Mouse (Mus musculus) left cerebral cortex, adult 9 months (tissue): Measurements from ENCODE around the gene Sft2d2.

Source experiments
- DNase-seq, 2 experiments: peaks; one replicate each; pipeline ENCODE4 v3.0.0; 2022; ENCODE audit warnings: low spot score in 2 of 2

Gene Sft2d2

DNA sequence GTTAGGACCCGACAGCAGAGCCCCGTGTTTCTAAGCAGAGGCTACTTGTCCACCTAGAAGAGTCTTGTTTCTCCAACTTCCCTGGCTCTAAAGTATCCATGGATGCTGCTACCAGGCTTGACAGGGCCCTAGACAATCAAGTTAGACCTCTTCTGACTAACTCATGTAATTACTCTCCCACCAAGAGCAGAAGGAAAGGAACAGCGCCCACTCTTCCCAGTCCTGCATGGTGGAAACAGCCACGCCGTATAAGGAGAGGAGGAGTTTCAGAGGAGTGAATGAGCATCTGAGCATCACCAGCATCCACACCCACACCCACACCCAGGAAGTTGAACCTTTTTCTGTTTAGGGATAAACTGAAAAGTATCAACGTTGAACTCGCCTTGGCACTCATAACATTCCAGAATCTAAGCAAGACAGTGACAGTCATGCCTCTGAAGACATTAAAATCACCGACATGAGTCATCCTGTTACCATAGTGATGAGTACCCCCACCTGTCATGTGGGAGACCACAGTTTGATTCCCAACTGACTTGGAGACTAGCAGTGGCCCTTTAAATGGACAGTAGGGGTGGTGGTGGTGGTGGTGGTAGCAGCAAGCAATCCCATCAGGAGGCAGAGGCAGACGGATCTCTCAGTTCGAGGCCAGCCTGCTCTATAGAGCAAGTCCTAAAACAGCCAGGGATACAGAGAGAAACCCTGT lies 3.5 kb downstream of the Sft2d2 start:
- no peak for DNase-seq

DNA sequence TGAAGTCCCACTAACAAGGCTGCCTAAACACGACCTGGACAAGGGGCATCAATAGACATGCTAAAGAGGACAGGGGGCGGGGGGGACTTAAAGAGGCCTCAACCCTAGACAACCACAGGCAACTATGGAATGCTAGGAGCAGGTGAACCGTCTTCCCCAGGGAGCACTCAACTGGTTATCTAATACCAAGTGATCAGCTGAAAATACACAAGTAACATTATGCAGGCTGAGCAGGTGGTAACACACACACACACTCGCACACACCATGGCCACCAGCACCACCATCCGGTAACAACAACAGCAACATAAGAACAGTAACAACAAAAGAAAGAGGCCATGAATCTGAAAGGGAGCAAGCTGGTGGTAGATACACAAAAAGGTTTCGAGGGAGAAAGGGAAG lies 4.2 kb downstream of the Sft2d2 start:
- DNase-seq: no peak

GRCm38 (mm10) chr1:165188806-165189580 lies 5.2 kb downstream of the Sft2d2 start:
- no peak for DNase-seq

DNA sequence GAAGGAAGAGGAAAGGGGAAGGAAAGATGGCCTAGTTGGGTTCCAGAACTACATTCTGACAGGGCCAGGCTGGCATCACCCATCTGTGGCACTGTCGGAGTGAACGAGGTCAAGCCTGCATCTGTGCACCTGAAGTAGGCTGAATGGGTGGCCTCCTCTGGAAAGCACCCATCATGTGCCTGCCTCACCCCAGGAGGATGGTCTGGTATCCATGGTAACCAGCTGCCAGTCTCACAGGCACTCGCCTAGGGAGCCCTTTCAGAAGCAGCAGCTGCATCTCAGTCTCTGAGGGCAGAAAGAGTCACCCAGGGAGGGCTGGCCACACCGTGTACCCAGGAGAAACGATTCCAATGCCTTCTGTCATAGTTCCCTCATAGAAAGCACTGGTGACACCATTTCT lies 6.9 kb downstream of the Sft2d2 start:
- DNase-seq: no peak

- DNase-seq: no peak
Observed at GRCm38 (mm10) chr1:165186491-165186890, 7.7 kb downstream of the Sft2d2 start.

GRCm38 (mm10) chr1:165185116-165185515 lies 9.1 kb downstream of the Sft2d2 start:
- DNase-seq: no peak

GRCm38 (mm10) chr1:165184178-165184577 lies 10.1 kb downstream of the Sft2d2 start:
- DNase-seq: no peak

DNA sequence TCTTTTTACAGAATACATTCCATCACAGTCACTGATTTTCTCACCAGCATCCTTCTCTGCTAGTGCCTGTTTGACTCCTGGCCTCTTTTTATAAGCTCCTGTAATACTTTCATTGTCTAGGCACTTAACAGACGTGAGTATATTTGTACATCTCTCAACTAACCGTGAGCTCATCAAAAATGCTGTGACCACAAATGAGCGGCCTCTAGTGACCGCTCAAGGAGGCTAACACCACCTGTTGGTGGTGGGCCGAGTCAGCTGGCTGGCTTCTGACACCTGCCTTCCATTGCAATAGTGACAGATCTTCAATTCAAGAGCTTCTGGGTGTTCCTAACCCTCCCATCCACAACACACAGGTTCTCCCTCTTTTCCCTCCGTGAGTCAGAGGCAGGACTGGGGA lies 10.8 kb downstream of the Sft2d2 start:
- no peak for DNase-seq

DNA sequence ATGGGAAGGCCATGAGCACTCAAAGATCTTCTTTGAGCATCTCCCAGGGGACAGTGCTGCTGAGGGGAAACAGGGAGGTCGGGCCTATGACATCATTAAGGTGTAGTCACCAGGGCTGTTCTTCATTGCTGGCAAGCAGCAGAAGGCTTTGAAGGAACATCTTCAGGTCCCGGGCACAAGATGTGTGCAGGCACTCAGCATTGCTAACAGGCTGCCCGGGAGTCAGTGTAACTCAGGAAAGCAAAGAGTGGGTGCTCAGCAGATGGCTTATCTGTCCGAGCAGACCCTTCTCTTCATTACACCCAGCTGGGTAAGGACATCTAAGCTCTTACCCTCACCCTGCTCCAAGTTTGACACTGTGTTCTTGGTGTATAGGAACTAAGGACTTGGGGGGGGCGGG lies 14.9 kb downstream of the Sft2d2 start:
- no peak for DNase-seq

DNA sequence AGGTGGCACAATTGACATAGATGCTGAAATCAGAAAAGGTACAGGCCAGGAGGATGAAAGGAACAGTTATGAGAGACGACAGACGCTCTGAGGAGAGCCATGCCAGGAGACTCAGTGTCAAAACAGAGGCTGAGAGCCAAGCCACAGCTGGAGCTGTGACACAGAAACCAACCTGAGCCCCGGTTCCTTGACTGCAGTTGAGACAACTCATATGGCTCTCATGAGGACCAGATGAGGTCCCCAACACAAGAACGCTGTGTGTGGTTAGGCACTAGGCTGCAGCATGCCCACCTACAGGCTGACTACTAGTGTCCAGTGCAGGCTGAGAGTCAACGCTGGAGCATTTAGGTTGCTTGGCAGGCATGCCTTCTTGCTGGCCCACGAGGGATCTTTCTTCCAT lies 16.2 kb downstream of the Sft2d2 start:
- no peak for DNase-seq

GRCm38 (mm10) chr1:165174059-165174616 lies 20.1 kb downstream of the Sft2d2 start:
- no peak for DNase-seq

DNA sequence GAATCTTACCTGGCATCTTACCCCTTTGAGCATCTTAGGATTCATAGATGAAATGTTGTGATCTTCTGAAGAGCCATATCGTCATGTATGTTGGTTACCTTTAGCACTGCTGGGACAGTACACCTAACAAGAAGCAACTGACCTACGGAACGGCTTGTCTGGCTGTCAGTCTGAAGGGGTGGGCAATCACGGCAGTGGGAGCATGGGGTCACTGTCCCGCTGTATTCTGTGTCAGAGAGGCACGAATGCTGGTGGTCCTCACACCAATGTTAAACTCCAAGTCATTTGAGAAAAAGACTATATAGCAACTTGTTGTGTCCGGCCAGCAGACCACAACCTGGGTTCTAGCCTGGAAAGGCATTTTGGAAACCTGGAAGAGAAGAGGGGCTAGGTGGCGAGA lies 23.0 kb downstream of the Sft2d2 start:
- no peak for DNase-seq

DNA sequence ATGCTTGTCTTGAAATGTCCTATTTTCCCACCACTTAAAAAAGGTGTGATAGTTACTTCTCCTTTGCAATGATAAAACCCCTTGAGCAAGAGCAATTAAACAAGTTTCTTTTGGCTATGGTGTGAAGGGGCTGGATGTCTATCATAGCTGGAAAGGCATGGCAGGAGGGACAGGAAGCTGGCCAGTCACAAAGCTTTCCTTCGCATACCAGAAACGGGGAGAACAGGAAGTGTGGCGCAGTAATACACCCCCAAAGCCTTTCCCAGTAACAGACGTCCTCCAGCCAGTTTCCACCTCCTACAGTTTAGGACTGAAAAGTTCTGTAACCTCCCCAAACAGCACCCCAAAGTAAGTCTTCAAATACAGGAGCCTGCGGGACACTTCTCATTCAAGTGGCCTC lies 24.1 kb downstream of the Sft2d2 start:
- no peak for DNase-seq

DNA sequence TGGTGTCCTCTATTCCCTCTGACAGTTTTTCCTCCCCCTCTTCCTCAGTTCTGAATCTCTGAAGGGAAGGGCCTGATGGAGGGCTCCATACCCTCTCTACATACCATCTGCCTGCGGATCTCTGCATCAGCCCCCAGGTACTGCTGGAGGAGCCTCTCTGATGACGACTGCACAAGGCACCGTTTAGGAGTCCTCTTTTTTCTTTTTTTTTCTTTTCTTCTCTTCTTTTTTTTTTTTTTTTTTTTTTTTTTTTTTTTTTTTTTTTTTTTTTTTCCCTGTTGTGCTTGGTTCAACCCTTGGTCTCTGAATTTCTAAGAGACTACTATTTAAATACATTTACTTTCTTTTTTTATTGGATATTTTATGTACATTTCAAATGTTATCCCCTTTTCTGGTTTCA lies 24.8 kb downstream of the Sft2d2 start:
- no peak for DNase-seq

DNA sequence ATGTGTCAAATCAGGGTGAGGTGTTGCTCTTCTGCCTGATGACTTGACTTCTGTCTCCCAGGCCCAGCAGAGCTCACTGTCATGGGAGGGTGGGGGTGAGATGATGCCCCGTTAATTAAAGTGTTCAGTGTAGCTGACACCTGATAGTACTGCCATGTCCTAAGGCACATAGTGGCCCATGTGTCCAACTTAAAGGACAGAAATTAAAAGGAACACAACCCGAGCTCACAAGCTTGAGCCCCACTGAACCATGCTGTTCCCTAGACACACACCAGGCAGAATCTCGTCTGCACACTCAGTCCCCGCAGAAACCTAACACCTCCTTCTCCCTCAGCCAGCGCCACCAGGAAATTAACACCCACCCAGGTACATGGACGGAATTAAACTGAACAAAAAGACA lies 29.3 kb downstream of the Sft2d2 start:
- DNase-seq: no peak

GRCm38 (mm10) chr1:165160723-165161405 lies 33.4 kb downstream of the Sft2d2 start, which contains the start of gene Tbx19:
Gene Tbx19, minus strand, starts transcription at chr1:165160773.
- DNase-seq: no peak

DNA sequence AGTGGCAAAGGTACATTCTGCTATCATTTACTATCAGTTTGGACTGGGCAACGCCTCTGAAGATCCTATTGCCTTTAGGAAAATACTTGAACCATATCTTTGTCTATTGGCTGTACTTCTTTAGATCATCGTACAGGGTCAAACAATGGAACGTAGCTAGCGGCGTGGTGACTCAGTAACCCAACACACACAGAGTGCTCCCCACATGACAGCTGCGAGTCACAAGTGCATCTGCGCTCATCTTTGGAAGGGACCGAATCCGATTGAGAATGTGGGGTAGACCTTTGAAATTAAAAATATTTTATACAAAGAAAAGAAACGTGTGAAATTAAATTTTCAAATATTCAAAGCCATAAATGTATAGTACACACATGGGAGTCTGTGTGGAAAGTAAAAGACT lies 35.4 kb downstream of the Sft2d2 start:
- no peak for DNase-seq

GRCm38 (mm10) chr1:165154162-165154561 lies 40.1 kb downstream of the Sft2d2 start:
- no peak for DNase-seq

GRCm38 (mm10) chr1:165151216-165151615 lies 43.0 kb downstream of the Sft2d2 start:
- no peak for DNase-seq

DNA sequence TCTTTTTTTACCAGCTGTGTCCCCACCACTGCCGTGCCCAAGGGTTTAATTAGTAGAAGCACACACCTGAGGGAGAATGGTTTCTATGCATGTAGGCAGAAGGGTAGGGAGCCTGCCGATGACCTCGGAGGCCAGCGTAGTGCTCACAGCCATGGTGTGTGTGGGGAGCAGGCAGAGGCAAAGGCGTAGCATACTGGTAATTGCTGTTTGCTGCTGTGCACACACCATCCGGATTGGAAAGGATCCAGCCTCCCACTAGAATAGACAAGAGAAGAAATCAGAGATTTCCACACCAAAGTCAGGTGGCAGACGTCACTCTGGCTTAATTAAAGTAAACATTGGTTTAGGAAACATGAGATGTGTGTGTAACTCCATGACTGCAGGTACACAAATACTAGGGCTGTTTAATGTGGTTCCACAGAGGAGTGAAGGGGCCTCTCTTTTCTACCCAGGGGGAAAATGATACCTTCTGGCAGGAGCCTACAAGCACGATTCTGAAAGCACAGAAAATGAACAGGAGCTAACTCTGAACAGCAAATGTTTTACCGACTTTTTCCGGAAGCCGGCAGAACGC lies 51.8 kb downstream of the Sft2d2 start:
- no peak for DNase-seq

DNA sequence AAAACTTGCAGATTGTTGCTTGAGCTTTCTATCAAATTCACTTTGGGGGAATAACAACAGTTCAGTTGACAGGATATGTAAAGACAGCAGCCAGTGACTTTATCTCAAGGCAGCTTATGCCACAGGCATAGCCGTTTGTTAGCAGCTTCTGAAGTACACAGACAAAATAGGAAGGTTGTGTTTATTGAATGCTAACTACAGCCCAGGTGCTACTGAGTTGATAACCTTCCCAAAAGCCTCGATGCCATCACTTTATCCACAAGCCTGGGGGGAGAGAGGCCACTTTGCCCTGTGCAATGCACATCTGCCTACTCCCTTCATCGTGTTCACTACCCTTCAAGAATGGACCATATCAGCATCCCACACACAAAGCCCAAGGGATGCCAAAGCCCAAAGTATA lies 54.0 kb downstream of the Sft2d2 start:
- DNase-seq: no peak

- no peak for DNase-seq
Observed at GRCm38 (mm10) chr1:165133858-165134257, 60.4 kb downstream of the Sft2d2 start.
